Mouse (Mus musculus) hematopoietic multipotent progenitor cell, adult 10-12 weeks (in vitro differentiated cells): ENCODE results near the gene Krtap19-3. TPM values are rescaled to one million over a fixed set of nuclear protein-coding genes. Genes with fewer than 3 reads are reported as not detected.

ENCODE experiments used
- polyA plus RNA-seq: library from polyadenylated mRNA; stranded (reverse); fragments of >175 nt; gene quantifications from 2 replicates; pipeline ENCODE4 v1.2.3, GENCODE M21; 2012; ENCODE audit warnings: low replicate concordance

The Krtap19-3 gene
- not detected in 2 replicates for polyA plus RNA-seq

GRCm38 (mm10) chr16:88877938-88878337, at the start of gene Krtap19-3:
Gene Krtap19-3, minus strand, starts transcription at chr16:88878038.

GRCm38 (mm10) chr16:88896357-88896756, 18.5 kb upstream of the Krtap19-3 start, which contains the start of gene Krtap19-5:
Gene Krtap19-5, minus strand, starts transcription at chr16:88896457.

GRCm38 (mm10) chr16:88884989-88885388, 7.2 kb upstream of the Krtap19-3 start, which contains the start of gene Krtap19-4:
Gene Krtap19-4, minus strand, starts transcription at chr16:88885089.

GRCm38 (mm10) chr16:88874169-88874568, 3.7 kb downstream of the Krtap19-3 start, which contains the start of gene Krtap19-2:
Gene Krtap19-2, minus strand, starts transcription at chr16:88874269.

GRCm38 (mm10) chr16:88869311-88869710, 8.5 kb downstream of the Krtap19-3 start, which contains the start of gene Krtap19-1:
Gene Krtap19-1, minus strand, starts transcription at chr16:88869411.

Other genes starting within 250 kb of the Krtap19-3 start
- gene Krtap26-1, start 230.2 kb downstream of the Krtap19-3 start, polyA plus RNA-seq: not detected in 2 replicates
- gene Krtap27-1, start 206.4 kb downstream of the Krtap19-3 start, polyA plus RNA-seq: not detected in 2 replicates
- gene 2310061N02Rik, start 170.1 kb downstream of the Krtap19-3 start, polyA plus RNA-seq: not detected in 2 replicates
- not detected in 2 replicates for gene Krtap13-1, start 149.2 kb downstream of the Krtap19-3 start, polyA plus RNA-seq
- gene Krtap13, start 126.4 kb downstream of the Krtap19-3 start, polyA plus RNA-seq: not detected in 2 replicates
- not detected in 2 replicates for gene 2310034C09Rik, start 119.2 kb downstream of the Krtap19-3 start, polyA plus RNA-seq
- not detected in 2 replicates for gene 2310057N15Rik, start 103.8 kb downstream of the Krtap19-3 start, polyA plus RNA-seq
- gene Gm5965, start 100.1 kb downstream of the Krtap19-3 start, polyA plus RNA-seq: not detected in 2 replicates
- gene Gm20741, start 65.8 kb downstream of the Krtap19-3 start, polyA plus RNA-seq: not detected in 2 replicates
- not detected in 2 replicates for gene Krtap15, start 57.8 kb downstream of the Krtap19-3 start, polyA plus RNA-seq
- gene Krtap14, start 51.9 kb downstream of the Krtap19-3 start, polyA plus RNA-seq: not detected in 2 replicates
- not detected in 2 replicates for gene Krtap19-1, start 8.6 kb downstream of the Krtap19-3 start, polyA plus RNA-seq
- gene Krtap19-2, start 3.8 kb downstream of the Krtap19-3 start, polyA plus RNA-seq: not detected in 2 replicates
- gene Krtap19-4, start 7.1 kb upstream of the Krtap19-3 start, polyA plus RNA-seq: not detected in 2 replicates
- gene Krtap19-5, start 18.4 kb upstream of the Krtap19-3 start, polyA plus RNA-seq: not detected in 2 replicates
- gene Krtap19-9b, start 54.2 kb upstream of the Krtap19-3 start, polyA plus RNA-seq: not detected in 2 replicates
- gene Krtap16-3, start 84.8 kb upstream of the Krtap19-3 start, polyA plus RNA-seq: not detected in 2 replicates
- not detected in 2 replicates for gene Krtap22-2, start 132.7 kb upstream of the Krtap19-3 start, polyA plus RNA-seq
- gene Gm10229, start 137.2 kb upstream of the Krtap19-3 start, polyA plus RNA-seq: not detected in 2 replicates
- not detected in 2 replicates for gene Krtap6-1, start 153.7 kb upstream of the Krtap19-3 start, polyA plus RNA-seq
- gene Gm10228, start 163.4 kb upstream of the Krtap19-3 start, polyA plus RNA-seq: not detected in 2 replicates
- not detected in 2 replicates for gene Krtap6-5, start 169.8 kb upstream of the Krtap19-3 start, polyA plus RNA-seq
- not detected in 2 replicates for gene 1110025L11Rik, start 186.0 kb upstream of the Krtap19-3 start, polyA plus RNA-seq
- not detected in 2 replicates for gene Krtap6-3, start 206.0 kb upstream of the Krtap19-3 start, polyA plus RNA-seq